Mouse (Mus musculus): ENCODE data around the gene 5031439G07Rik.

- TF ChIP-seq CTCF (IDR thresholded peaks at IDR 0.05; ENCODE audit: extremely low read depth, insufficient read length, insufficient replicate concordance, low read depth, low read length) (no peak), POLR2A (IDR thresholded peaks at IDR 0.05; ENCODE audit: low read depth, low read length) (no peak)
These were observed 33.9 kb upstream of the 5031439G07Rik start for GRCm38 (mm10) chr15:85022211-85022610.

All from small intestine, adult 2 months (tissue).